ENCODE assay signal across 8 mouse cellular contexts in genomic region chr4:52438371-52438885, GRCm38 (mm10). TPM values are rescaled to one million over a fixed set of nuclear protein-coding genes. Genes with fewer than 3 reads are reported as not detected.
DNase-seq lines count a peak whose midpoint lies in the region; ATAC-seq lines count a peak whose summit lies in the region.

No protein-coding gene starts in this region.

- no peaks in the 10 kb centered on the region for H3K27me3 ChIP-seq in heart, embryonic 13.5 days (replicated peaks)
- H3K27me3 ChIP-seq in heart, embryonic 16.5 days (ENCODE audit: control insufficient read depth, insufficient read depth, low read length) = no peaks in the 10 kb centered on the region

- H3K9ac ChIP-seq in heart, embryonic 13.5 days = peak overlapping the region; percentile 89
- H3K9ac ChIP-seq in heart, embryonic 16.5 days (ENCODE audit: low read length) = peak overlapping the region; percentile 84

- intact Hi-C loops in heart, postnatal 14 days (cut with DNase I) = no loop called here

- no peak for ATAC-seq in heart, embryonic 13.5 days (ENCODE audit: extremely low read depth, insufficient number of reproducible peaks, low FRiP score, low TSS enrichment)
- ATAC-seq in heart, embryonic 16.5 days (replicated peaks; ENCODE audit: extremely low read depth, insufficient read depth, low FRiP score) = peak; percentile 47
- peak; percentile 1; the same call in 1 of the 2 replicates for ATAC-seq in megakaryocyte, adult 5-6 weeks (ENCODE audit: poor library complexity, severe bottlenecking)

- H3K9me3 ChIP-seq in heart, embryonic 13.5 days = no peaks in the 10 kb centered on the region
- no peaks in the 10 kb centered on the region for H3K9me3 ChIP-seq in heart, embryonic 16.5 days (replicated peaks; ENCODE audit: control insufficient read depth, low read length)

- peak overlapping the region; percentile 85 for H3K4me2 ChIP-seq in heart, embryonic 13.5 days
- H3K4me2 ChIP-seq in heart, embryonic 16.5 days (ENCODE audit: low read depth, low read length) = peak overlapping the region; percentile 63

- DNase-seq in heart, postnatal 14 days = no peak
- peak; percentile 70 for DNase-seq in Muller cell, postnatal 12 days (ENCODE audit: inconsistent ontology term)
- DNase-seq in adrenal gland, adult 18-20 months (ENCODE audit: low spot score in 2 of 2) = no peak
- no peak for DNase-seq in spleen, adult 12 weeks (ENCODE audit: low spot score)
- DNase-seq in cerebellum, postnatal 14 days = no peak

- peak overlapping the region; percentile 81 for H3K4me3 ChIP-seq in heart, embryonic 13.5 days
- H3K4me3 ChIP-seq in heart, embryonic 16.5 days (ENCODE audit: low read length) = peak overlapping the region; percentile 91

- H3K4me1 ChIP-seq in heart, embryonic 13.5 days = peaks cover 10% of the 10 kb centered on the region
- peaks cover 5% of the 10 kb centered on the region for H3K4me1 ChIP-seq in heart, embryonic 16.5 days (ENCODE audit: control insufficient read depth, insufficient read depth, low read length)

- peaks cover 19% of the 10 kb centered on the region for H3K36me3 ChIP-seq in heart, embryonic 13.5 days
- H3K36me3 ChIP-seq in heart, embryonic 16.5 days (ENCODE audit: control insufficient read depth, insufficient read depth) = peaks cover 13% of the 10 kb centered on the region

- H3K27ac ChIP-seq in heart, embryonic 13.5 days (replicated peaks) = peak overlapping the region; percentile 84
- H3K27ac ChIP-seq in heart, embryonic 16.5 days (ENCODE audit: low read length) = peak overlapping the region; percentile 84

- WGBS in heart, embryonic 13.5 days = under 1% methylated on average over 20 of the region's 20 CpGs
- WGBS in heart, embryonic 16.5 days = under 1% methylated on average over 20 of the region's 20 CpGs

RNA-seq across cellular contexts. Expression of gene Smc2, which starts 0.6 kb away (rescaled TPM):
- 126 and 135 TPM in 2 replicates for polyA plus RNA-seq in heart, embryonic 13.5 days (2015; fragmentation: Nextera tagmentation; extraction: Ambion mirVana)
- total RNA-seq in heart, postnatal 14 days (2021) = 10 to 100 TPM in 1 of 2 experiments, 1 to 10 TPM in 1; 5.7 to 10.3 TPM
- 98.9 and 106 TPM in 2 replicates for polyA plus RNA-seq in heart, embryonic 16.5 days (2015; fragmentation: Nextera tagmentation; extraction: Ambion mirVana)
- 86.0 and 87.2 TPM in 2 replicates for total RNA-seq in megakaryocyte, adult 5-6 weeks (2015)
- 149 and 163 TPM in 2 replicates for total RNA-seq in megakaryocyte, adult 5-6 weeks (2017)
- total RNA-seq in adrenal gland, adult 18-20 months (2021) = 1 to 10 TPM; 5.6 to 7.6 TPM

RNA-seq across cellular contexts. Expression of gene Vma21-ps, which starts 58.6 kb away (rescaled TPM):
- 1.0 TPM in 1 of 2 replicates, not detected in the other for polyA plus RNA-seq in heart, embryonic 13.5 days (2015; fragmentation: Nextera tagmentation; extraction: Ambion mirVana)
- not detected for total RNA-seq in heart, postnatal 14 days (2021)
- polyA plus RNA-seq in heart, embryonic 16.5 days (2015; fragmentation: Nextera tagmentation; extraction: Ambion mirVana) = 1.6 and 2.6 TPM in 2 replicates
- not detected in 2 replicates for total RNA-seq in megakaryocyte, adult 5-6 weeks (2015)
- total RNA-seq in megakaryocyte, adult 5-6 weeks (2017) = not detected in 2 replicates
- not detected for total RNA-seq in adrenal gland, adult 18-20 months (2021)

Comparison
In these comparisons a context has a peak if more than half of its experiments do, and no peak if none do; other contexts are left out.
1. RNA of gene Smc2, which starts 0.6 kb away (total RNA-seq): 86.0 to 163 TPM in megakaryocyte, adult 5-6 weeks; 5.7 to 10.3 TPM in heart, postnatal 14 days and 5.6 to 7.6 TPM in adrenal gland, adult 18-20 months; every median in the first group is over 4 times any median in the second.